Mouse (Mus musculus) gastrocnemius, postnatal 36 days (tissue): ENCODE measurements at regions not wholly inside any gene's neighbourhood (a gene's known extent, or its start where the extent isn't known, plus 50 kb on each side); places are given as distances from the start of the nearest gene placed in this dataset.

Experiments used
- DNase-seq, 2 experiments: peaks; one replicate each; pipeline ENCODE4 v3.0.0; 2022
- intact Hi-C: fragments of 180-260 bp; cut with DNase I; formaldehyde crosslinking; loops from one replicate; pipeline ENCODE4 v1.15.1; 2025

GRCm38 (mm10) chr5:47322511-47323167, 660.3 kb upstream of the Slit2 start:
- intact Hi-C loops = no loop called here
- DNase-seq = no peak

DNA sequence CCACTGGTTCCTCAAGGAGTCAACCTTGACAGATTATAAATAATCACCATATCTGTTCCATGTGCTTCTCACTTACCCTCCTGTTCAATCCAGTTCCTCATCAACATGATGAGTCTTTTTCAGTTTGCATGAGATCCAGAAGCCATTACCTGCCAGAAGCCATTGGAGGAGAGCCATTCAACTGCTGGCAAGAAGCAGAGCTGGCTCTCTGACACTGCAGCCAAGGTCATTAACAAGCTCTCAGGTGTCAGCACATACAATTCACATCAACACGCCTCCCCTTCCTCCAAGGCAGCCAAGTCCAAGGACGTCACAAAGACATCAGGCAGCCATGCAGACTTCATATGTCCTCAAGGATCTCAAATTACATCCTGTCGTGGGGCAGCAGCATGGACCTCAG, 648.6 kb upstream of the Slit2 start:
- intact Hi-C loops = no loop called here

GRCm38 (mm10) chr5:47336511-47336910, 646.4 kb upstream of the Slit2 start:
- no peak for DNase-seq

More for the DNA sequence above, 648.6 kb upstream of the Slit2 start:
- DNase-seq = no peak

DNA sequence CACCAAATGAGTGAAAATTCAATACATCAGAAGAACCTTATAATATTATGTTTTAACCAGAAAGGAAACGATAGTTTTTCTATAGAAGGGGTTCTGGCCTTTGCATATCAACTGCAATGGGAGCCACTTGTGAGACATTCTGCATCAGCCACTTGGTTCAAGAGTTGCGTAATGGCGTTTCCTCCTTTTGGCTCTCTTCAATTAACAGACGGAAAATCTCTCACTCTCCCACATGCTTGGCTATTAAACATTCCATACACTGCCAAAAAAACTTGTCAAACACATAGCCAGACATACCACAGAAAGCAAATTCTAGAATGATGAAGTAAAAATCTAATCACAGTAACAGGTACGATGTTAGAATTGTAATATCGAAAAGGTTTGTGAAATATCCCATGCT, 643.1 kb upstream of the Slit2 start:
- no peak for DNase-seq
- intact Hi-C loops = no loop called here

More at GRCm38 (mm10) chr5:47336511-47336910, 646.4 kb upstream of the Slit2 start:
- intact Hi-C loops = no loop called here

GRCm38 (mm10) chr5:47370184-47370583, 612.8 kb upstream of the Slit2 start:
- intact Hi-C loops = no loop called here

DNA sequence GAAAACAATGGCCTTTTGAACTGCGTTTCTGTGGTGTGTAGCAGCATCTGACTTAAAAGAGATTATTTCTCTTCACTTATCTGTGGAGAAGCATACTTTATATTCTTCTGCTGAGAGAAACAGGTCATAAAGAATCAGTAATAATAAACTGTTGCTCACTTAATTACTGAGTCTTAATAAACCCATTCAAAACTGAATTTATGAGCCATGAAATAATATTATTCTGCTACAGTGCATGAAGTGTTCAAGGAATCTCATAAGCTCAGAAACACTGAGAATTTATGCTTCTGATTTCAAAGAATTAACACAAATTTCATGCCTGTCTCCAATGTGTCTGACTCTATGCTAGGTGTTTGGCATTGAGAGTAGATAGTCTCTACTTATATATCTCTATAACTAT, 597.0 kb upstream of the Slit2 start:
- intact Hi-C loops = no loop called here
- DNase-seq = no peak

More at GRCm38 (mm10) chr5:47370184-47370583, 612.8 kb upstream of the Slit2 start:
- DNase-seq = no peak

- intact Hi-C loops = no loop called here
- no peak for DNase-seq
Measured at GRCm38 (mm10) chr5:47386750-47387149, 596.2 kb upstream of the Slit2 start.

- no peak for DNase-seq
- intact Hi-C loops = no loop called here
Measured at GRCm38 (mm10) chr5:47390735-47391134, 592.2 kb upstream of the Slit2 start.

DNA sequence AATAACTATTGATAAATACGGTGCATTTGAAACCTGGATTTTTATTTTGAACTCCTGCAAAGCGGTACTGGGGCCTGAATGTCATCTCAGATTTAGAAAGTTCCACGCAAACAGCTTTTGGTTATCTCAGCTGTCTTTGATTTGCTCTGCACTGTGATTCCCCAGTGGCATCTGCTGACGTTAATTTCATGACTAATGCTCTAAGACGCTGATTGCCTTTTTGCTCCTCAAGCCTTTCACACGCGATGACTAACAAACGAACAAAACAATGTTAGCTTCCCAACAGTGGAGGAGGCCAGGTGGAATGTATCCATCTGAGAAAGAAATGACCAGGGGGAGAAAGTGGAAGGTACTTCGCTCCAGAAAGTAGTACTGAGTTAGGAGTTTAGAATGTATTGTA, 586.1 kb upstream of the Slit2 start:
- intact Hi-C loops = no loop called here
- peak in 1 of 2 experiments; percentile 4 for DNase-seq

- intact Hi-C loops = no loop called here
- DNase-seq = no peak
Measured at GRCm38 (mm10) chr5:47421916-47422315, 561.0 kb upstream of the Slit2 start.

DNA sequence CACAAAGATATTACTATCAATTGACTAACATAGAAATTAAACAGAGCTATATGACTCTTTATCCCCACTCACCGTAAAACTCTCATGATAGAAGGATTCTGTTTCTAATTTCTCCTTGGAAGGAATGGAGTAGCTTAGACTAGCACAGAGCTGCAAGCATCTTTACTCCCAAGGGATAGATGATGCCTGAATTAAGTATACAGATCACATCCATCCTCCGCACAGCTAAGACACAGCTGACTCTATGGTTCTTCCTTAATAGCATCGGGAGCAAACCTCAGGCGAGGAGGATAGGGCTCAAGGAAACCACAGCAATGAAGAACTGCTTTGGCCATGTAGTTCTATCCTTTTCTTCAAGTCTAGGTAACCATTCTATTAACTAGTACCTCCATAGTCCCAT, 556.9 kb upstream of the Slit2 start:
- intact Hi-C loops = no loop called here
- DNase-seq = no peak

DNA sequence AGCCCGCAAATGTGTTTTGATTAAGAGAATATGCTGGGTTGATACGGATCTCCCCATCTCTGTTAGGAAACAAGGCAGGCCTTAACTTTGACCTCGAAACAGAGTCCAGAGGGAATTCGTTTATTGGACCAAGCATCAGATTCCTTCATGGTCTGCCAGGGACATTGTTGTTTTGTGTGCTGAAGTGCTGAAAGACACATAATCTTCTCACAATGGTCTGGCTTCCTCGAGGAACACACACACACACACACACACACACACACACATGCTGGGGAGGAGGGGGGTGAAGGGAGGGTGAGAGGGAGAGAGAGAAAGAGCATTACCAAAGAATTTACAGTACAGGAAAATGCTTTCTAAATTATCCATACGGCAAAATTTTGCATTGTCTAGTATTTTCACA, 556.5 kb upstream of the Slit2 start:
- intact Hi-C loops = no loop called here
- no peak for DNase-seq

DNA sequence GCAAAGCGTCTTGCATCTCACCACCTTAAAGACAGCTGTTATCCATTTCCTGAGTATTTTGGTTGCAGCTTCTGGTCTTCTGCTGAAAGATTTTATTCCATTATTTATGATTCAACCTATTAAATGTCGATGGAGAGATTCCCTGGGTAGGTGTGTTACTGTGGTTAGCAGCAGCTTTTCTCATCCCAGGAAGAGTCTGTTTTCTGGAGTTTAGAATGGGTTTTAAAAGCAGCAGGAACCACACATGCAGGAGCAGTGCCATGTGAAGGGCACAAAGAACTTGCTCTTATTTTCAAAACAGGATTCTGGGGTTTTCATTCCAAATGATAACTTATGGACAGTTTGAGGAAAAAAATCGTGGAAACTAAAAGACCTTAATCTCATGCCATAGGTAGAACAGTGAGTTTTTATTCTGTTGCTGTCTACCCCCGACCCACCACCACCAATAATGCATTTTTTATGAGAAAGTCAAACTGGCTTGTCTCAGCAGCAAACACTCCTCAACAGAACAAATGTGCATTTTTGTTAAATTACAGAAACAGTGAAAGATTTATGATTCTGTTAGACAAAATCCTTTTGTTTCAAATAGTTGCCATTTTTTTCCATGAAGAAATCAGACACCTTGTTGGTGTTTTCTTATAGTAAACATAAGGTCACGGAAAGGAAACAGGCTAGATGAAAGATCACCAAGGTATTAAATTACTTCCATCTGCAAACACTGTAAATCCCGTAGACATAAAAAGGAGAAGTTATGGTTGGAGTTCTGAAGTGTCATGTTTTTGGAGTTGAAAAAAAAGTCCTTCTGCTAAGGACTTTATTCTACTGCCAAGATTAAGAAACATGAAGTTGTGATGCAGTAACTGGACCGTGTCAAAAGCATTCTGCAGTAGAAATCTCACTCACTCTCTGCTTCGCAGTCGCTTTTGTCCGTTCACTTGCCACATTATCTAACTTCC, 553.4 kb upstream of the Slit2 start:
- intact Hi-C loops = no loop called here
- no peak for DNase-seq

DNA sequence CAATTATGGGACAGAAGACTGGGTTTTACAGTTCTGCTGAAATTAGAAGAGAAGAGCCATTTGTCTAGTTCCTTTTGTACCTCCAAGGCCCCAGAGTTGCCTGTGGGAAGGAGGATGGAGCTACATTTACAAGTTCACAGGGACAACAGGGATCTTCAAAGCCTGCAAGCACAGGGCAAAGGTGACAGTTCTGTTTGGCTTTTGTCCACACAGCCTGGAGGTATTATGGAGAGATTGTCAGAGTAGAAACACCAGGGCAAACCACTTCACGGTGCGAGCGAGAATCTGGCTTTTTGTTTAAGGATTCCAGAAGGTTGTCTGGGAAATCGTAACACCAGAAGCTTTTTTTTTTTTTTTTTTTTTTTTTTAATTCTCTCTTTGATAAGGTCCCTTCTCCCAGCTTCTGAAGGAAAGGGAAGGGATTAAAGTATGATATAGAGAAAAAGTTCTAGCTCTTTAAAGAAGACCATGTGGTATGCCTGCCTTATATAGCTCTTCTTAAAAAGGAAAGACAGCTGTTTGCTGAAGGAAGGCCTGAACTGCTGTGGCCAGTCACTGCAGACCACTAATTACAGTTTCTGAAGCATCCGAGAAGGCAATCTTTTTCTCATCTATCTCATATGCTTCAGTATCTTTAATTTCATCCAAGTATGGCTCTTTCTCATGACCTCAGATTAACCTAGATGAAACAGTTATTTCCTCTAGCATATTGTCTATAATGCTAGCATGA, 551.2 kb upstream of the Slit2 start:
- intact Hi-C loops = no loop called here
- no peak for DNase-seq

DNA sequence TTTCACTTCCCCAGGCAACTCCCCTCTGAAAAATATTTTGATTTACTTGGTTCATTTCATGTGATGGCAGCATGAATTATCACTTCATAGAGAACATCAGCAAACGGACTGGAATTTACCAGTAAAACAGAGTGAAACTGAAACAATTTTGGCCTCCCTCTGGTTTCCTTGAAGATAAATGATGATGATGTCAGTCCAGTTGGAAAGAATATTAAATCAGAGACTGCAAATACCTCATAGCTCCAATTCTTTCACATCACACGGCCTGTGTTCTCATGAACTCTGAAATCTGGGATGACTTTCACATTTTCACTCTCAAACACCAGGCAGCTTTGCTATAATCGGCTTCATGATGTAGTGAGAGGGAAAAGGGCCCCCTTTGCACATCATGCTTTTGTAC, 546.5 kb upstream of the Slit2 start:
- intact Hi-C loops = no loop called here
- DNase-seq = no peak

DNA sequence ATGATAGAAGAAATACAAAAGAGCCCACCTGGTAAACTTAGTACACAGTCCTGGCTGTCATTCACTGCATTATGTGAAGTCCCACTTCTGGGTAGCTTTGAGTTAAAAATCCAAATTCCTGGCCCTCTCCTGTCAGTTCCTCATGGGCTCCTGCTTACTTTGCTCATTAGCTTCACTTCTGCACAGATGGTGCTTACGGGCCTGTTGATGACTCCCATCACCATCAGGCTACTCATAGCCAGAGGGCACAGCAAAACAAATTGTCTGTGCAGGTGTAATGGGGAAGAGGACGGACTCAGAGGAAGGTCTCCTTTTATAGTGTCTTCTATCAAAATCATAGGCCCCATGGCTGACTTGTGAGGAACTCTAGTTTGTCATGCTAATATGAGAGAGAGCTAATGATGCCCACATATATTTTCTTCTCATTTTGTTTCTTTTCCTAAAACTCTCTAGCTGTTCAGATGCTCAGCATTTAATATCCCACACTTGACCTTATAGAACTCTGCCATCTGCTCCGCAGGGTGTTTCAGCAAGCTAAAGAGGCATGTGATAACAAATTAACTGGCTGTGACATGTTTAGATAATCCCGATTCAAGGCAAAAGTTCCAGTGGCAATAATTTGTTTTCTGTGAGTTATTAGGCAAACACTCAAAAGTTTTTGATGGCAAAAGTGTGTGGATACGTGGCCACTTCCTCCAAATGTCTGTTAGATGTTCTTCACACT, 536.5 kb upstream of the Slit2 start:
- DNase-seq = no peak
- intact Hi-C loops = no loop called here

DNA sequence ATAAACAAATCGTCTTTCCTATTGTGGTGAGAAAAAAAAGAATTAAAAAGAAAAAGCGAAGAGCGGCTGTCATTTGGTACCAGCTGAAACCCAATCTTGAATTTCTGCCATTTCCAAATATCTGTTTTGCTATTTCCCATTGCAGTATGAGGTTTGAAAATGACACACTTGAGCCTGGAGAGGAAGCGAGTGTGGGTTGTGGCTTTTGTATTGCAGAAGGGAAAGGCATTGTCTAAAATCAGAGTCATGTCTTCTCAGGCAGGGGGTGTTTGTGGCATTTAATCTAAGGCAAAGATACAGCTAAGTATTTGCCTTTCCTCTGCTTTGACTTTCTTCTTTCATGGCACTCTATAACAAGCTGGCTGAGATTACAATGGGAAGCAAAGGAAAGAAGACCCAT, 518.1 kb upstream of the Slit2 start:
- DNase-seq = no peak
- intact Hi-C loops = no loop called here

DNA sequence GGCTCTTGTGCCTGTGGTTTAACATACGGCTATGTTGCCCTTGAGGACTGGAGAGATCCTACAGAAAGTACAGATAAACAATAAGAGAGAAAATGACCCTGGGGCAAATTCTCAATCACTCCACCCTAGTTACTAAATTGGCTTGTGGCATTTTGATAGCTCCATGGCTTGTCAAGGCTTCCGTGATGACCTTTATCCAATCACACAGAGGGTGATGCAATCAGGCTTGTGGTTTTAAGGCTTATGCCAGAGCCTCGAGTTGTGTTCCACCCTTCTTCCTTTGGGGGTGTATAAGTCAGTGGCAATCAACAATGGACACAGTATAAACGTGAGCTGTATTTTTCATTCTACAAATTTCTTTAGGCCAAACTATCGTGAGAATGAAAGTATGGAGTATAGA, 513.5 kb upstream of the Slit2 start:
- intact Hi-C loops = no loop called here

DNA sequence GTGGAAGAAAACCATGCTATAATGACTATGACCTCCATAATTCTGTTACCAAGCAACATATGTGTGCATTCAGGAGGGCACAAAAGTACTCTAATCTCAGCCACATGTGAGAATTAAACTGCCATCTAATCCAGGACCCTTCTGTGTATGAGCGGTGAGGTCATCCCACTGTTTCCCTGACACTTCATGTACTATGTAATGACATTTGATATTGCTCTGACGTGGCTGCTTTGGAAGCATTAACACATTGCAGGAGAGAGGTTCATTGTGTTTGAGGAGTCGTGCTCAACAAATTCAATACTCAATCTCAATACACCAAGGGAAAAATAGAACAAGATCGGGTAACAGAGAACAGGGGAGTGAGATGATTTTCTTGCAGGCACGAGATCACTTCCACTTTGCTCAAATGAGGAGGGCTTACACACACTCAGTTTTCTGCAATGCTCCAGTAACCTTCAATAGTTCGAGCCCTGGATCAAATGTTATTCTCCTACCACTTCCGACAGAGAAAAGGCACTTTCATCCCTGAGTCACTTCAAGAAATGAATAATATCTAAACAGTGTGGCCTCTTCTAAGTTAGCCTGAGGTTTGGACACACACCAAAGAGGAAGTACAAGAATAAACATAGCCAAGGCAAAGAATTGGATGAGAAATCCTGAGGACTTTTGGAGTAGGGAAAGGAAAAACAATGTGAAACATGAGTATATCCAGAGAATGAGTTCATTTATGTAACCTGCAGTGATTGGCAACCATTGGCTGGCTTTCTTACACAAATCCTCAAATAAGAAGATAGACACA, 510.7 kb upstream of the Slit2 start:
- intact Hi-C loops = no loop called here
- DNase-seq = no peak

More for the DNA sequence above, 513.5 kb upstream of the Slit2 start:
- no peak for DNase-seq

GRCm38 (mm10) chr5:47479908-47480307, 503.0 kb upstream of the Slit2 start:
- no peak for DNase-seq
- intact Hi-C loops = no loop called here
